Mouse (Mus musculus): ENCODE measurements around the gene Fcna. TPM values are rescaled to one million over a fixed set of nuclear protein-coding genes. Genes with fewer than 3 reads are reported as not detected.

Gene Fcna
- polyA plus RNA-seq, 1 experiment from 2014 or later, result 1.6 TPM

GRCm38 (mm10) chr2:25598749-25599148, 29.1 kb downstream of the Fcna start:
- Histone ChIP-seq H3K9me3 (ENCODE audit: control insufficient read depth, low read length) (no peaks in the 10 kb centered on the region), H3K36me3 (ENCODE audit: control insufficient read depth, insufficient read depth, low read length) (peaks cover 88% of the 10 kb centered on the region), H3K27me3 (replicated peaks; ENCODE audit: control insufficient read depth, insufficient read depth, low read length) (no peaks in the 10 kb centered on the region), H3K27ac (ENCODE audit: low read depth) (no peak overlapping the region), H3K9ac (ENCODE audit: low read length) (no peak overlapping the region), H3K4me2 (ENCODE audit: low read length) (no peak overlapping the region), H3K4me1 (replicated peaks; ENCODE audit: control insufficient read depth, insufficient read depth, low read length) (no peaks in the 10 kb centered on the region), H3K4me3 (ENCODE audit: low read depth, low read length) (no peak overlapping the region)
- DNase-seq (ENCODE audit: low spot score) (no peak), ATAC-seq (replicated peaks; ENCODE audit: low FRiP score, low TSS enrichment, low read depth) (no peak)
- 96% methylated on average over 1 of the region's 1 CpGs for WGBS

- no peak overlapping the region for H3K4me3 ChIP-seq (ENCODE audit: low read depth, low read length)
- H3K36me3 ChIP-seq (ENCODE audit: control insufficient read depth, insufficient read depth, low read length), result peaks cover 94% of the 10 kb centered on the region
These were observed 30.9 kb downstream of the Fcna start for GRCm38 (mm10) chr2:25596765-25597510.

GRCm38 (mm10) chr2:25591863-25592262, 36.0 kb downstream of the Fcna start:
- H3K9me3 ChIP-seq (ENCODE audit: control insufficient read depth, low read length), result no peaks in the 10 kb centered on the region
- no peaks in the 10 kb centered on the region for H3K27me3 ChIP-seq (replicated peaks; ENCODE audit: control insufficient read depth, insufficient read depth, low read length)
- peak; percentile 53 for DNase-seq (ENCODE audit: low spot score)
- H3K27ac ChIP-seq (ENCODE audit: low read depth), result no peak overlapping the region
- H3K9ac ChIP-seq (ENCODE audit: low read length), result no peak overlapping the region
- 85% methylated on average over 2 of the region's 2 CpGs for WGBS
- peaks cover 88% of the 10 kb centered on the region for H3K36me3 ChIP-seq (ENCODE audit: control insufficient read depth, insufficient read depth, low read length)
- no peak for ATAC-seq (replicated peaks; ENCODE audit: low FRiP score, low TSS enrichment, low read depth)
- no peaks in the 10 kb centered on the region for H3K4me1 ChIP-seq (replicated peaks; ENCODE audit: control insufficient read depth, insufficient read depth, low read length)
- H3K4me2 ChIP-seq (ENCODE audit: low read length), result no peak overlapping the region
- H3K4me3 ChIP-seq (ENCODE audit: low read depth, low read length), result no peak overlapping the region

More at GRCm38 (mm10) chr2:25596765-25597510, 30.9 kb downstream of the Fcna start:
- Histone ChIP-seq H3K27me3 (replicated peaks; ENCODE audit: control insufficient read depth, insufficient read depth, low read length) (no peaks in the 10 kb centered on the region), H3K9me3 (ENCODE audit: control insufficient read depth, low read length) (no peaks in the 10 kb centered on the region), H3K9ac (ENCODE audit: low read length) (no peak overlapping the region), H3K27ac (ENCODE audit: low read depth) (no peak overlapping the region), H3K4me1 (replicated peaks; ENCODE audit: control insufficient read depth, insufficient read depth, low read length) (no peaks in the 10 kb centered on the region), H3K4me2 (ENCODE audit: low read length) (no peak overlapping the region)
- DNase-seq (ENCODE audit: low spot score), result no peak
- 98% methylated on average over 5 of the region's 5 CpGs for WGBS
- ATAC-seq (replicated peaks; ENCODE audit: low FRiP score, low TSS enrichment, low read depth), result no peak

- H3K27ac ChIP-seq (ENCODE audit: low read depth), result no peak overlapping the region
- H3K27me3 ChIP-seq (replicated peaks; ENCODE audit: control insufficient read depth, insufficient read depth, low read length), result no peaks in the 10 kb centered on the region
- 92% methylated on average over 8 of the region's 8 CpGs for WGBS
- H3K4me2 ChIP-seq (ENCODE audit: low read length), result no peak overlapping the region
- H3K4me1 ChIP-seq (replicated peaks; ENCODE audit: control insufficient read depth, insufficient read depth, low read length), result no peaks in the 10 kb centered on the region
- no peaks in the 10 kb centered on the region for H3K9me3 ChIP-seq (ENCODE audit: control insufficient read depth, low read length)
- H3K4me3 ChIP-seq (ENCODE audit: low read depth, low read length), result no peak overlapping the region
- ATAC-seq (replicated peaks; ENCODE audit: low FRiP score, low TSS enrichment, low read depth) (no peak), DNase-seq (ENCODE audit: low spot score) (no peak)
- H3K36me3 ChIP-seq (ENCODE audit: control insufficient read depth, insufficient read depth, low read length), result peaks cover 89% of the 10 kb centered on the region
- no peak overlapping the region for H3K9ac ChIP-seq (ENCODE audit: low read length)
These were observed 39.5 kb downstream of the Fcna start for GRCm38 (mm10) chr2:25588227-25588907.

GRCm38 (mm10) chr2:25587290-25587689, 40.5 kb downstream of the Fcna start:
- DNase-seq (ENCODE audit: low spot score), result no peak
- no peaks in the 10 kb centered on the region for H3K27me3 ChIP-seq (replicated peaks; ENCODE audit: control insufficient read depth, insufficient read depth, low read length)
- no peak overlapping the region for H3K27ac ChIP-seq (ENCODE audit: low read depth)
- H3K9ac ChIP-seq (ENCODE audit: low read length), result no peak overlapping the region
- no peak overlapping the region for H3K4me3 ChIP-seq (ENCODE audit: low read depth, low read length)
- H3K4me1 ChIP-seq (replicated peaks; ENCODE audit: control insufficient read depth, insufficient read depth, low read length), result peaks cover 7% of the 10 kb centered on the region
- H3K9me3 ChIP-seq (ENCODE audit: control insufficient read depth, low read length), result no peaks in the 10 kb centered on the region
- peaks cover 84% of the 10 kb centered on the region for H3K36me3 ChIP-seq (ENCODE audit: control insufficient read depth, insufficient read depth, low read length)
- WGBS, result 94% methylated on average over 8 of the region's 8 CpGs
- no peak overlapping the region for H3K4me2 ChIP-seq (ENCODE audit: low read length)
- no peak for ATAC-seq (replicated peaks; ENCODE audit: low FRiP score, low TSS enrichment, low read depth)

GRCm38 (mm10) chr2:25585601-25586000, 42.2 kb downstream of the Fcna start:
- Histone ChIP-seq H3K27ac (ENCODE audit: low read depth) (no peak overlapping the region), H3K4me1 (replicated peaks; ENCODE audit: control insufficient read depth, insufficient read depth, low read length) (peaks cover 20% of the 10 kb centered on the region), H3K9ac (ENCODE audit: low read length) (no peak overlapping the region), H3K4me2 (ENCODE audit: low read length) (no peak overlapping the region), H3K27me3 (replicated peaks; ENCODE audit: control insufficient read depth, insufficient read depth, low read length) (peaks cover 4% of the 10 kb centered on the region), H3K4me3 (ENCODE audit: low read depth, low read length) (no peak overlapping the region), H3K9me3 (ENCODE audit: control insufficient read depth, low read length) (no peaks in the 10 kb centered on the region), H3K36me3 (ENCODE audit: control insufficient read depth, insufficient read depth, low read length) (peaks cover 67% of the 10 kb centered on the region)
- DNase-seq (ENCODE audit: low spot score) (no peak), ATAC-seq (replicated peaks; ENCODE audit: low FRiP score, low TSS enrichment, low read depth) (no peak)
- WGBS, result 83% methylated on average over 3 of the region's 3 CpGs

GRCm38 (mm10) chr2:25584856-25585255, 43.0 kb downstream of the Fcna start:
- H3K27ac ChIP-seq (ENCODE audit: low read depth), result no peak overlapping the region
- H3K36me3 ChIP-seq (ENCODE audit: control insufficient read depth, insufficient read depth, low read length), result peaks cover 59% of the 10 kb centered on the region
- peaks cover 26% of the 10 kb centered on the region for H3K4me1 ChIP-seq (replicated peaks; ENCODE audit: control insufficient read depth, insufficient read depth, low read length)
- no peaks in the 10 kb centered on the region for H3K9me3 ChIP-seq (ENCODE audit: control insufficient read depth, low read length)
- H3K4me2 ChIP-seq (ENCODE audit: low read length), result no peak overlapping the region
- H3K9ac ChIP-seq (ENCODE audit: low read length), result no peak overlapping the region
- DNase-seq (ENCODE audit: low spot score), result no peak
- 84% methylated on average over 4 of the region's 4 CpGs for WGBS
- no peak overlapping the region for H3K4me3 ChIP-seq (ENCODE audit: low read depth, low read length)
- peaks cover 12% of the 10 kb centered on the region for H3K27me3 ChIP-seq (replicated peaks; ENCODE audit: control insufficient read depth, insufficient read depth, low read length)
- ATAC-seq (replicated peaks; ENCODE audit: low FRiP score, low TSS enrichment, low read depth), result no peak

- Histone ChIP-seq H3K27ac (ENCODE audit: low read depth) (no peak overlapping the region), H3K4me1 (replicated peaks; ENCODE audit: control insufficient read depth, insufficient read depth, low read length) (peaks cover 32% of the 10 kb centered on the region), H3K4me3 (ENCODE audit: low read depth, low read length) (no peak overlapping the region), H3K27me3 (replicated peaks; ENCODE audit: control insufficient read depth, insufficient read depth, low read length) (peaks cover 19% of the 10 kb centered on the region), H3K36me3 (ENCODE audit: control insufficient read depth, insufficient read depth, low read length) (peaks cover 53% of the 10 kb centered on the region), H3K9ac (ENCODE audit: low read length) (no peak overlapping the region), H3K9me3 (ENCODE audit: control insufficient read depth, low read length) (no peaks in the 10 kb centered on the region), H3K4me2 (ENCODE audit: low read length) (no peak overlapping the region)
- ATAC-seq (replicated peaks; ENCODE audit: low FRiP score, low TSS enrichment, low read depth) (no peak), DNase-seq (ENCODE audit: low spot score) (no peak)
- 82% methylated on average over 3 of the region's 3 CpGs for WGBS
These were observed 43.7 kb downstream of the Fcna start for GRCm38 (mm10) chr2:25584152-25584551.

Measured in intestine, embryonic 14.5 days (tissue).